Mouse (Mus musculus) G1E (cell line): ENCODE results near the gene Cnbd2.

ENCODE experiments used
- CTCF ChIP-seq: IDR thresholded peaks from 2 replicates; pipeline ENCODE4 v1.5.1; 2012; ENCODE audit warnings: low read depth, low read length, inconsistent platforms, mixed read lengths
- GATA1 ChIP-seq: IDR thresholded peaks from 2 replicates; pipeline ENCODE4 v1.6.1; 2012; ENCODE audit warnings: borderline replicate concordance, low read length, inconsistent platforms, mixed read lengths
- GATA2 ChIP-seq: IDR thresholded peaks from 2 replicates; pipeline ENCODE4 v1.6.1; 2012; ENCODE audit warnings: low read depth, low read length, inconsistent platforms, borderline replicate concordance
- POLR2AphosphoS5 ChIP-seq: IDR thresholded peaks from 2 replicates; pipeline ENCODE4 v1.6.1; 2012; ENCODE audit warnings: low read depth, low read length, inconsistent platforms; ENCODE audit not compliant: insufficient replicate concordance
- TAL1 ChIP-seq: conservative IDR thresholded peaks from 2 replicates; pipeline ENCODE4 v1.6.1; 2012; ENCODE audit warnings: low read depth, low read length, inconsistent platforms, mixed read lengths

DNA sequence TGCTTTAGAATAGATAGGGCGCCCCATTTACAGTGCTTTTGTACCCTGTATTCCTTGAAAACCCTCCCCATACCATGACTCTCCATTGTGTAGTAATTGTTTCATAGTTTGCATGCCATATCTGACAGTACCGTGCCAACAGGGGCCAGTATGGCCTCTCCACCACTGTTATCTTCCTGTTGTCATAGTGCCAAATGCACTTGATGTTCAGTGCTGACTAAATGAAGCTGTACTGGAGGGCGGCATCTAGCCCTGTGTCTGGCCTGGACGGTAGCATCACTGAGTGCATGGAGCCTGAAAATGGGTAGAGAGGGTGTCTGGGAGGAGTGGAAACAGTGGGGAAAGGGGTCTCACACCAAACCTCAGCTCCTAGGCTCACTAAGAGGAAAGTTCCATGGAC is 28.0 kb downstream of the Cnbd2 start:
- TF ChIP-seq CTCF (no peak), TAL1 (no peak), GATA1 (no peak), POLR2AphosphoS5 (no peak), GATA2 (no peak)
